Mouse (Mus musculus): ENCODE data around the gene Tfap2d.

Tfap2d gene

GRCm38 (mm10) chr1:19102631-19103030 lies at the start of gene Tfap2d:
Gene Tfap2d, plus strand, starts transcription at chr1:19103022.
- DNase-seq = no peak

GRCm38 (mm10) chr1:19056300-19056699 lies 46.5 kb upstream of the Tfap2d start:
- no peak for DNase-seq

GRCm38 (mm10) chr1:19056861-19057260 lies 46.0 kb upstream of the Tfap2d start:
- DNase-seq = no peak

GRCm38 (mm10) chr1:19088078-19088477 lies 14.7 kb upstream of the Tfap2d start:
- DNase-seq = no peak

- no peak for DNase-seq
These were observed 5.9 kb upstream of the Tfap2d start for GRCm38 (mm10) chr1:19096921-19097320.

GRCm38 (mm10) chr1:19103316-19103715 lies 494 bp downstream of the Tfap2d start:
- no peak for DNase-seq

GRCm38 (mm10) chr1:19103776-19104142 lies 937 bp downstream of the Tfap2d start:
- DNase-seq = no peak

- no peak for DNase-seq
These were observed 1.5 kb downstream of the Tfap2d start for GRCm38 (mm10) chr1:19104143-19104857.

GRCm38 (mm10) chr1:19106401-19106800 lies 3.6 kb downstream of the Tfap2d start:
- DNase-seq = no peak

- DNase-seq = no peak
These were observed 4.3 kb downstream of the Tfap2d start for GRCm38 (mm10) chr1:19106841-19107800.

GRCm38 (mm10) chr1:19107801-19108200 lies 5.0 kb downstream of the Tfap2d start:
- DNase-seq = no peak

GRCm38 (mm10) chr1:19109711-19110110 lies 6.9 kb downstream of the Tfap2d start:
- DNase-seq = no peak

GRCm38 (mm10) chr1:19110211-19110610 lies 7.4 kb downstream of the Tfap2d start:
- no peak for DNase-seq

GRCm38 (mm10) chr1:19111020-19111419 lies 8.2 kb downstream of the Tfap2d start:
- DNase-seq = no peak

GRCm38 (mm10) chr1:19178742-19179397 lies 76.0 kb downstream of the Tfap2d start:
- peak; percentile 10 for DNase-seq

- peak; percentile 30 for DNase-seq
These were observed 102.8 kb downstream of the Tfap2d start for GRCm38 (mm10) chr1:19205649-19206048.

GRCm38 (mm10) chr1:19206194-19206593 lies 103.4 kb downstream of the Tfap2d start:
- DNase-seq = no peak

- no peak for DNase-seq
These were observed 104.8 kb downstream of the Tfap2d start for GRCm38 (mm10) chr1:19207611-19208010.

GRCm38 (mm10) chr1:19208641-19209358 lies 106.0 kb downstream of the Tfap2d start, which contains the start of gene Tfap2b:
Gene Tfap2b, plus strand, starts transcription at chr1:19208914.
- DNase-seq = no peak

- DNase-seq = no peak
These were observed 106.5 kb downstream of the Tfap2d start for GRCm38 (mm10) chr1:19209359-19209745.

GRCm38 (mm10) chr1:19209776-19210175 lies 107.0 kb downstream of the Tfap2d start:
- no peak for DNase-seq

GRCm38 (mm10) chr1:19210215-19211032 lies 107.6 kb downstream of the Tfap2d start:
- no peak for DNase-seq
